Mouse (Mus musculus): ENCODE measurements around the gene Rps18.

DNA sequence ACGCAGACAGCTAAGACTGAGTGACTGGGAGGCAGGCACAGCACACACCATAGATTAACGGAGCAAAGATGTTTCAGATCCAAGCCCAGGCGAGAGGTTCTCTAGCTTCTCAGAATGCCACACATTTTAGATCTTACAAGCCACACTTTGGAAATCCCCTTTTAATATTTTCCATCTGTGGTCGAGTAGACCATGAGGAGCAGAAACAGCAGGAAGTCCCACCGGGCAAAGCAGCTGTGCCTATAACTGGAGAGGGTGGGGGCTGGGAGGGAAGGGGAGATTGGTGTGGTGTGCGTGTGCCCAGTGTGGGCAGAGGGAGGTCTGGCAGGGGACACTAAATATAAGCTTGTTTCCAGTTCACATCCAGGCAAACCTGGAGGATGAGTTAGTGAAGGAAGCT is 1.7 kb upstream of the Rps18 start:
- no peak for TF ChIP-seq CTCF (conservative IDR thresholded peaks at IDR 0.05; ENCODE audit: low read length)
- TF ChIP-seq POU5F1 (IDR thresholded peaks at IDR 0.05; ENCODE audit: borderline replicate concordance, low read length): no peak
- no peak for TF ChIP-seq NANOG (IDR thresholded peaks at IDR 0.05; ENCODE audit: borderline replicate concordance, low read length)

Data from E14TG2a.4 (cell line).